Mouse (Mus musculus): ENCODE measurements at regions not wholly inside any gene's neighbourhood (a gene's known extent, or its start where the extent isn't known, plus 50 kb on each side); places are given as distances from the start of the nearest gene placed in this dataset.

- DNase-seq = no peak
These were observed 81.1 kb upstream of the Fam241a start for GRCm38 (mm10) chr3:127977240-127977639.

DNA sequence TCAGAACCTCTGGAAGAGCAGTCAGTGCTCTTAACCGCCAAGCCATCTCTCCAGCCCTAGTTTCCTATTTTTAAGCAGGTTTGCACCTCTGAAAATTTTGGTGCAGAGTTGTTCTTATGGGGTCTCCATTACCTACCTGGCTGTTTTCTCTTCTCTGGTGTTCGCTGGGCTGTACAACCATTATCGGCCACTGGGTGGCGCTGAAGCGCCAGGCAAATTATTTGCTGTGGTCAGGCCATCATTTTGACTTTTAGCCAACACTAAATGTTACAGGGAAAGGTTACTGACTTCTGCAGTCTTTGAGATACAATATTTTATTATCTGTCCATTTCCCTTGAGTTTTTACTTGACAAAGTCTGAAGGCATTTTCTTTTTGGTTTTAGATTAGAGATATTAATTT is 74.8 kb upstream of the Fam241a start:
- peak; percentile 41 to 49 for DNase-seq

DNA sequence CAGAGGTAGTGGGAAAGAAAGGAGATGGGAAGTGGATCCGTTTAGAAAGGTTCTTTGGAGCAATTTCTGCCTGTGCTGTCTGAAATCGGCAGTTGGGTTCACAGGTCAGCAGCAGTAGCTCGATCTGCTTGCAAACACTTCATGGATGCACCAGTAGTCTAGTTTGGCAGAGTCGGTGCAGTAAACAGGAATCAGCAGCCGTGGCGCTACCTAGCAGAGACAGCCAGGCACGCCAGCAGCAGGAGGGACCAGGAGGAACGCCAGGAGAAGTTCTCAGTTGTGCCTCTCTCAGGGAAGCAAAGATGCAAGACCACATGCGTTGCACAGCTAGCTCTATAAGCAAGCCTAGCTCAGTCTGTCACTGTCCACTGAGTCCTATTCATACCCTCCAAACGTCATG is 71.0 kb upstream of the Fam241a start:
- no peak for DNase-seq

GRCm38 (mm10) chr3:127966214-127966613 is 70.1 kb upstream of the Fam241a start:
- DNase-seq = no peak

- DNase-seq = no peak
These were observed 63.0 kb upstream of the Fam241a start for GRCm38 (mm10) chr3:127958919-127959684.

DNA sequence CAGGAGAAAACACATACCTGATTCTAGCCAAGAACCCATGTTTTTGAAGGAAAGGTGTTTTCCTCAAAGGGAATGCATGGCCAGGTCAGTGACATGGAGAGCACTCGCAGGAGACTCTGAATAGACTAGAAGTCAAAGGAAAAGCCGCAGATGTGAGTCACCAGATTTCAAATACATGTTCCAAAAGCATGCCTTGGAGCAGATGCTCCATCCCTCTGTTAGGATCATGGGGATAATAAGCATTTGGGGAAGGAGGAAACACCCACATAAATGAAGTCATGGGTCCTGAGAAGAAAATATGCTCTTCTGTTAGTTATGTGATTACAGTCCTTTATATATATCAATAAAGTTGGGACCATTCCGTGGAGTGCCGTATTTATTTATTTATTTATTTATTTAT is 58.7 kb upstream of the Fam241a start:
- DNase-seq = peak in 1 of 2 experiments; percentile 12

DNA sequence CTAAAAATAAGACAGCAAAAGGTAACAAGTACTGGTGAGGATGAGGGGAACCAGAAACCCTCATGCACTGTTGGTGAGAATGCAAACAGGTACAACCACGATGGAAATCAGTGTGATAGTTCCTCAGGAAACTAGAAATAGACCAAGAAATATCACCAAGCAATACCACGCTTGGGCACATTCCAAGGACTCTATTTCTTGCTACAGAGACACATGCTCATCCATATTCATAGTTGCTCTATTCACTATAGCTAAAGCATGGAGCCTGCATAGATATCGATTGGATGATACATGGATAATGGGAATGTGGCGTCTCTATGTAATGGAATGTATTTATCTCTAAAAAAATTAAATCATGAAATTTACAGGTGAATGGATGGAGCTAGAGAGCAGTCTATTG is 57.5 kb upstream of the Fam241a start:
- DNase-seq = no peak

DNA sequence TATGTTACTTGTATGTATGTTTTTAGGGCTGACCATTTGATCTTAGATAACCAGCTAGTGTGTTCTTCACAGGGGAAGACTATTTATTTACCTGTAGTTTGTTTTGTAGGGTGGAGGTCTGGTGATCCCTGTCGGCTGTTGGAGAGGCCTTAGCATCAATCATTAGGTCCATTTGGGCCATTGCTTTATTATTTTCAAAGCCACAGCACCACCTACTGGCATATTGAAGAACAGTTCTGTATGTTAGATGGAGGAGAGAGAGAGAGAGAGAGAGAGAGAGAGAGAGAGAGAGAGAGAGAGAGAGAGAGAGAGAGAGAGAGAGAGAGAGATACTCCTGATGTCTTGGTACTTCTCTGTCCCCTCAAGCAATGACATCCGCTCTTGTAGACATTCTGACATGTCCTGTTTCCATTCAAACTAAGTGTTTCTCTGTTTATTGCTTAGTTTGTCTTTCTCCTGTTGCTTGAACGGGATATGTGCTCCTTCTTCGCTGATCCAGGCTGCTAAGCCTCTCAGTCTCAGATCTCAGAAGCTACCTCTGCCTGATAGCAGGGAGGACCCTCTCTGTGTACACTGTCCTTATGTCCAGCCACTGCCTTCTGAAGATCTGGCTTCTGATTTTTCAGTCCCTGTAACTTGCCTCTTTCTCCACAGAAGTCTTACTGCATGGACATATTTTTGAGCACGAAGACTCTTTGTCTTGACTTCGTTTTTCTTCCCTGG is 52.9 kb upstream of the Fam241a start:
- peak in 1 of 2 experiments; percentile 14 for DNase-seq

DNA sequence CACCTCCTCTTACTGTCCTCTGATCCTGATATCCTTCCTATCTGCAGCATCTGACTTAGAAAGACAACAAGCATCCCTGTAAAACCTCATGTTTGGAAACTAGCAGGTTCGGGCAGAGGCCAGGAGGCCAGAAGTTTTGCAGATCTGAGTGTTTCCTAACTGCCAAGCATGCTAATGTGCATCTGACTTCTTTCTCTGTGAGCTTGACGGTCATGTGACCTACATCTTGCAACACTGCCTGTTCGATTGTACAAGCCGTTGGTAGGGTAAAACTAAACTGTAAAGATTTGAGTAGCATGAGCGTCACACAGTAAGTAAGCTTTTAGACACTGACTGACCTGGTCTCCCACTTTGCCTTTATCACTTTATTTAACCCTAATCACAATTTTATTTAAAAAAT is 52.2 kb upstream of the Fam241a start:
- no peak for DNase-seq
